Mouse (Mus musculus) left cerebral cortex, adult 11 months (tissue): ENCODE results near the gene Tab1.

ENCODE experiments used
- DNase-seq: peaks from one replicate; pipeline ENCODE4 v3.0.0; 2022; ENCODE audit warnings: low spot score

Tab1 gene

GRCm38 (mm10) chr15:80163274-80163673 lies 30.3 kb downstream of the Tab1 start:
- DNase-seq: peak; percentile 39

DNA sequence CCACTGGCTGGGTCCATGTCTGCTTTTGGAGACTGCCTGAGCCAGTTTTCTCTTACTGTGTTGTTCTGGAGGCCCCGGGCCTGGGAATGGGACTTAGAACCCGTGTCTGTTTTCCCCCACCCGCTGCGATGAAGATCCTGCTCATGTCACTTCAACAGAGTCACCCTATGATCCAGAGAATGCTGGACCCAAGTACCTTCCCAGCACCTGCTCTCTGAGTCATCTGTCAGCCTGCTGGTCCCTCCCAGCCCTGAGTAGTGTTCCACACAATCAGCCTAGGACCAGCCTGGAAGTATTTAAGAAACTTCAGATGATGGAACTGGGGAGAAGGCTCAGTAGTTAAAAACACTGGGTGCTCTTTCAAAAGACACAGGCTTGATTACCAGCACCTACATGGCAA lies 30.8 kb downstream of the Tab1 start:
- no peak for DNase-seq

GRCm38 (mm10) chr15:80165396-80165795 lies 32.5 kb downstream of the Tab1 start:
- DNase-seq: no peak

GRCm38 (mm10) chr15:80169484-80169883 lies 36.6 kb downstream of the Tab1 start:
- no peak for DNase-seq

- no peak for DNase-seq
Measured at GRCm38 (mm10) chr15:80170357-80170756, 37.4 kb downstream of the Tab1 start.

- DNase-seq: no peak
Measured at GRCm38 (mm10) chr15:80171286-80171685, 38.4 kb downstream of the Tab1 start.

GRCm38 (mm10) chr15:80171791-80172190 lies 38.9 kb downstream of the Tab1 start:
- DNase-seq: no peak

- no peak for DNase-seq
Measured at GRCm38 (mm10) chr15:80173001-80173771, 40.3 kb downstream of the Tab1 start, which contains the start of gene Mgat3. TSS of gene Mgat3 (plus strand) at chr15:80173721.

DNA sequence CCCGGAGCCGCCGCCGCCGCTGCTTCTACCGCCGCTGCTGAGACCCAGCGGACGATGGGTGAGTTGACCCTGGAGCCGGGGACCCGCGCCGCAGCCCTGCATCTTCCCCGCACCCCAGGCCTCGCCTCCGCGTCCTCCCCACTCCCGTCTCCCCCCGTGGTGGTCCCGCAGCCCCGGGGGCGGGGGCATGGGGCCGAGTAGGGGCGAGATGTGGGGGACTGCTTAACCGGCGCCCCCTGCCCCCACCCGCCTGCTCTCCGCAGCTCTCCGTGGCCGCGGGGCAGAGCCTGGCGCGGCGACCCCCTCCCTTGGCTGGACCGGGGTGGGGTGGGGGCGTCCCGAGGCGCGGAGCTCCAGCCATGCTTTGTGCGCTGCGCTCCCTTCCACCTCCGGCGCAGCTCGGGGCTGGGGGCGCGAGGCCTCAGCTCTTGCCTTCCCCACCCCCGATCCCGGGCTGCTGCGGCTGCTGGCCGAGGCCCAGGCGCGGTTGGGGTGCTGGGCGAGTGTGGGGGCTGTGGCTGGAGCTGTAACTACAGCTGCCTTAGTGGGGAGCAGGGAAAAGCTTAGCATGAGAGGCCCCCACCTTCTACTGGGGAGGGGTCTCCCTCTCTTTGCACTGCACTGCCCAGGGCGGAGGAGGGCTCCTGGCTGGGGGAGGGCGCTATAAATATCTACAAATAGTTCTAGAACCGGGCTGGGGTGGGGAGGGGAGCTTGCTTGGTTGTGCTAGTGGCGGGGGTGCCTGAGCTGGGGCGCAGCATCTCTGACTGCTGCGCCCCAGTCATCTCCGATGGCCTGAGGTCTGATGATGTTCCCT lies 41.1 kb downstream of the Tab1 start:
- DNase-seq: no peak

DNA sequence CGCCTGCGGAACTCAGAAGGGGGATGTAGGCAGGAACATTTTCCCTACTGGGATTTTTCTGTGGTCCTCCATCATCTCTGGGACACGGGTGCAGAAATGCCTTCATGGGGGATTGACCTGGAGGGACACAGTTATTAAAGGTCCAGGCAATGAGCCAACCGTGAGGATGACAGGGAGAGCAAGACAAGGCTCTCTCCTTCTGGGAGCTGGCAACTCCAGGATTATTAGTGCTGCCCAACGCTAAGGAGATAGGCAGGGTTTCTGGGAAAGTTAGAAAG lies 41.6 kb downstream of the Tab1 start:
- no peak for DNase-seq

DNA sequence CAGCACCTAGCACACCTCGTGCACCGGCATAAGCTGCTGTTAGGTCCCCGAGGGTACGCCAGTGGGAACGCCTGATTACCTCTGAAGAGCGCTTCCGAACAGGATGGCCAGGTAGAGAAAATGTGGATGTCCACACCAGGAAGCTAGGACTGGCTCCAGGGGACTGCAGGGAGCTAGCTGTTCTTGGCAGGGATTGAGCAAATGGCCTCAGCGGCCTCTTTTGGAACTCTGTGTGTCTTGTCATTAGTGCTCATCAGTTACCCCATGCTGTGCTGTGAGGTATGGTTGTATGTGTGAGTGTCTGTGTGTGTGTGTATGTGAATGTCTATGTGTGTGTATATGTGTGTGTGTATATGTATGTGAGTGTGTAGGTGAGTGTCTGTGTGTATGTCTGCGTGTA lies 42.4 kb downstream of the Tab1 start:
- no peak for DNase-seq

DNA sequence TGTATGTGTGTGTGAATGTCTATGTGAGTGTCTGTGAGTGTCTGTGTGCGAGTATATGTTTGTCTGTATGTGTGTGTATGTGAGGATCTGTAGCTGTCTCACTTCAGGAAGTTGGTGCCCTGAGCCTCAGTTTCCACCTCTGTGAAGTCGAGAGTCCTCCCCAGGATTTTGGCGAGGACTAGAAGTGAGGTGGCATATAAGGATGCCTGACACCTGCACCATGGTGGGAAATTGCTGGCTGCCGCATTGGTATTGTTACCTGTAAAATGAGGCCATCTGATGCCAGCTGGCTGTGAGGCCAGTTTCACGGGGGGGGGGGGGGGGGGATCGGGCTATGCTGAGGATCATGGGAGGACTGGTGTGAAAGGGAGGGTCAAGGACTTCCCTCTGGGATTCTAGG lies 42.8 kb downstream of the Tab1 start:
- DNase-seq: no peak

DNA sequence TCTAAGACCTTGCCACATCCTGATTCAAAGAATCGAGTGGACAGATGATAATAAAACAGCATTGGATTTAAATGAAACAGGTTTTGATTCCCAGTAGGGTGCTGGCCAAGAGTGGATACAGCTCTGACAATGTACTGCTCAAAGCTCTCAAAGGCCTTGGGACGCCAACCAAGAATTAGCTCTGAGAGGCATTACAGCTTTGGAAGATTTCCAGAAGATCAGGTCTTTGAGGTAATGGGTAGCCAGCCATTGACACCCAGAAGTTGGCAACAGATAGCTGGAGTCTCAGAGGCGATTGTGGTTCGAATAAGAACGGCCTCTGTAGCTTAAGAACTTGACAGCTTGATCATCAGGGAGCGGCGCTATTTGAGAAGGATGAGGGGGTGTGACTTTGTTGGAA lies 48.6 kb downstream of the Tab1 start:
- DNase-seq: no peak

- DNase-seq: no peak
Measured at GRCm38 (mm10) chr15:80182072-80182700, 49.3 kb downstream of the Tab1 start.

- DNase-seq: no peak
Measured at GRCm38 (mm10) chr15:80188927-80189326, 56.0 kb downstream of the Tab1 start.

- no peak for DNase-seq
Measured at GRCm38 (mm10) chr15:80190075-80190474, 57.1 kb downstream of the Tab1 start.

DNA sequence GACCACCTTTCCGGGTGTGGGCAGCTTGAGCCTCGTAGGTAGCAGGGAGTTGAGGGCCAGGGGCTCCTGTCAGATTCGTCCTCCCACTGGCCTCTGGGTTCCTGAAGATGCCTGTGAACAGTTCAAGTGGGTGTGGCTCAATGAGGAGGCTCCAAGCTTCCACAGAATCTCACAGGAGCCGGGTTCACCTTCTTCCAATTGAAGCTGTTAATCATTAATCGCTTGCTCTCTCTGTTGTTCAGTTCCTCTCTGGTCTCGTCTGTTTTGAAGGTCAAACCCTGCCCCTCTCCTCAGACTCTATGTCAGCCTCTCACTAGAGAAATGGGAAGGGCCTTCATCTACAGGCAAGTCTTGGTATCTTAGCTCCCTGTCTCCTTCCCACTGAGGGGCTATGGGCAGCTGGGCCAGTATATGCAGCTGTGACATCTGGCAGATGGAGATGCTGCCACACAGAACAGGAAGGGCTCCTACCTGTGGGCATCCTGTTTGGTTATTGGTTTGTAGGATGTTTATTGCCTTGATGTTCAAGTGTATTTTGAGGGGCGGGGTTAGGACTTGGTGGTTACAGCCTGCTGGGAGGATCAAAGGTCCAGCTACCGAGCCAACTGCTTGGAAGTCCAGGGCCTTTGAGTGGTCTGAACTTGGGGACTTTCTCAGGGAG lies 58.8 kb downstream of the Tab1 start:
- no peak for DNase-seq

GRCm38 (mm10) chr15:80192246-80192585 lies 59.3 kb downstream of the Tab1 start:
- no peak for DNase-seq

- DNase-seq: no peak
Measured at GRCm38 (mm10) chr15:80192847-80193246, 59.9 kb downstream of the Tab1 start.

DNA sequence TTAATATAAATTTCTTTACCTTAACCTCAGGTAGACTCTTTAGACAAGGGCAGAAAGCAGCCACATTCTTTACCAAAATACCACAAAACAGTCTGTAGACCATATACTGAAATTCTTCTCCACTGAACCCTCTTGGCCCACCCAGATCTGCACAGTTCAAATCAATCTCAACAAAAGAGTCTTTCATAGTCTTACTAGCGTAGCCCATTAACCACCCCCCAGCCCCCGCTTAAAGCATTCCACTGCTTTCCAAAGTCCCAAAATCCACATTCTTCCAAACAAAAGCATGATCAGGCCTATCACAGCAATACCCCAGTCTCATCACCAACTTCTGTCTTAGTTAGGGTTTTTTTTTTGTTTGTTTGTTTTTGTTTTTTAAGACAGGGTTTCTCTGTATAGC lies 66.6 kb downstream of the Tab1 start:
- DNase-seq: no peak

DNA sequence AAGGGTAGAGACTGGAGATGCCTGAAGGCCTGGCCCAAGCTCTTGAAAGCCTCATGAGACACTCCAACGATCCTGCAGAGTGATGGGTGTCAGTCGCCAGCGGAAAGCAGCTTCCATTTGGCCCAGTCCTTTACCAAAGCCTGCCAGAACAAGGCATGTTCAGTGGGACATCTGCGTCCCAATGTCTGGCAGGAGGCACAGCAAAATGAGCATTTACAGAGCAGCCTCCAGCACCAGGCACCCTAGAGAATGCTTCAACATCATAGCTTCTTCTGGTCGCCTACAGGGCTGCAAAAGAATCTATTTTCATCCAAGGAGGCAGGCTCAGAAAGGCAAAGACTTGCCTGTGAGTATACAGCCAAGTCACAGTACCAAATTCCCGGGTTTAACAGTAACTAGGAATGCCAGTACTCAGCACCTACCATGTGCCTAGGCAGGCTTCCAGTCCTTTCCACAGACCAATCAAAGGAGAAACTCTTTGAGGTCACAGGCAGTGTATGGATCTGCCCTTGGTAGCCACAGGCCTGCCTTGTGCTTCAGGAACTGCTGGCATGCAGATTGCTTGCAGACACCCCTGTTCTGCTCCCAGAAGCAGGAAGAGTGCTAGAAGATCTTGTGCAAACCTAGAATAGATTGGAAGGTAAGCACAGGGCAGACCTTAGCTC lies 69.3 kb downstream of the Tab1 start:
- no peak for DNase-seq

GRCm38 (mm10) chr15:80203406-80203805 lies 70.5 kb downstream of the Tab1 start:
- DNase-seq: no peak
